Mouse (Mus musculus) neural tube, embryonic 15.5 days (tissue): ENCODE measurements at regions not wholly inside any gene's neighbourhood (a gene's known extent, or its start where the extent isn't known, plus 50 kb on each side); places are given as distances from the start of the nearest gene placed in this dataset.
A peak's percentile ranks its signal among the peaks of the same experiment; 100 is the strongest.

Experiments
- ATAC-seq: fragments of 200-750 bp; cut with Nextera tagmentation; 2 replicates; pipeline ENCODE4 v1.8.0; 2017; ENCODE audit warnings: mild to moderate bottlenecking, moderate TSS enrichment, moderate library complexity; ENCODE audit not compliant: low FRiP score
- H3K27ac ChIP-seq: fragments of 300-500 bp; sonication (generic); replicated peaks from 2 replicates; pipeline ENCODE4 v1.5.1; 2015; ENCODE audit warnings: mild to moderate bottlenecking, inconsistent platforms
- H3K27me3 ChIP-seq: fragments of 300-500 bp; sonication (generic); replicated peaks from 2 replicates; pipeline ENCODE4 v1.6.1; 2015; ENCODE audit warnings: inconsistent platforms
- H3K36me3 ChIP-seq: fragments of 300-500 bp; sonication (generic); 2 replicates; pipeline ENCODE4 v1.6.1; 2015; ENCODE audit warnings: inconsistent platforms
- H3K4me1 ChIP-seq: fragments of 300-500 bp; sonication (generic); 2 replicates; pipeline ENCODE4 v1.6.1; 2015; ENCODE audit warnings: inconsistent platforms
- H3K4me2 ChIP-seq: fragments of 300-500 bp; sonication (generic); 2 replicates; pipeline ENCODE4 v1.6.1; 2015; ENCODE audit warnings: inconsistent platforms, mild to moderate bottlenecking, moderate library complexity
- H3K4me3 ChIP-seq: fragments of 300-500 bp; sonication (generic); replicated peaks from 2 replicates; pipeline ENCODE4 v1.5.1; 2015; ENCODE audit warnings: mild to moderate bottlenecking, inconsistent platforms
- H3K9ac ChIP-seq: fragments of 300-500 bp; sonication (generic); replicated peaks from 2 replicates; pipeline ENCODE4 v1.6.1; 2015; ENCODE audit warnings: mild to moderate bottlenecking, inconsistent platforms
- H3K9me3 ChIP-seq: fragments of 300-500 bp; sonication (generic); replicated peaks from 2 replicates; pipeline ENCODE4 v1.6.1; 2016; ENCODE audit warnings: inconsistent platforms
- WGBS: fragments of 180-500 bp; shearing (Covaris S2); methylation state at CpG from one replicate; pipeline ENCODE4 v1.1.7; 2015; ENCODE audit warnings: mixed read lengths; 5-methylcytosine and 5-hydroxymethylcytosine counted together

- no peak overlapping the region for H3K27ac ChIP-seq
These were observed 125.6 kb downstream of the Smad6 start for GRCm38 (mm10) chr9:63896073-63896807.

GRCm38 (mm10) chr9:63892235-63892971 lies 129.5 kb downstream of the Smad6 start:
- H3K27ac ChIP-seq, result no peak overlapping the region
- H3K27me3 ChIP-seq, result no peaks in the 10 kb centered on the region
- H3K4me1 ChIP-seq, result peaks cover 29% of the 10 kb centered on the region
- no peaks in the 10 kb centered on the region for H3K36me3 ChIP-seq
- ATAC-seq, result no peak
- 38% methylated on average over 17 of the region's 17 CpGs for WGBS
- no peak overlapping the region for H3K9ac ChIP-seq
- no peak overlapping the region for H3K4me3 ChIP-seq
- no peaks in the 10 kb centered on the region for H3K9me3 ChIP-seq
- H3K4me2 ChIP-seq, result no peak overlapping the region

More at GRCm38 (mm10) chr9:63896073-63896807, 125.6 kb downstream of the Smad6 start:
- no peaks in the 10 kb centered on the region for H3K27me3 ChIP-seq
- H3K4me1 ChIP-seq, result peaks cover 18% of the 10 kb centered on the region
- H3K36me3 ChIP-seq, result no peaks in the 10 kb centered on the region
- WGBS, result 54% methylated on average over 15 of the region's 15 CpGs
- H3K9ac ChIP-seq, result no peak overlapping the region
- H3K4me2 ChIP-seq, result no peak overlapping the region
- no peaks in the 10 kb centered on the region for H3K9me3 ChIP-seq
- no peak overlapping the region for H3K4me3 ChIP-seq
- no peak for ATAC-seq

GRCm38 (mm10) chr9:63890717-63891116 lies 131.1 kb downstream of the Smad6 start:
- WGBS, result 56% methylated on average over 5 of the region's 5 CpGs
- Histone ChIP-seq H3K4me2 (no peak overlapping the region), H3K27me3 (no peaks in the 10 kb centered on the region), H3K9ac (no peak overlapping the region), H3K27ac (no peak overlapping the region), H3K9me3 (no peaks in the 10 kb centered on the region), H3K4me3 (no peak overlapping the region), H3K36me3 (no peaks in the 10 kb centered on the region), H3K4me1 (peaks cover 22% of the 10 kb centered on the region)
- ATAC-seq, result no peak; the same call in 1 of the 2 replicates

GRCm38 (mm10) chr9:63889570-63889969 lies 131.8 kb upstream of the Smad3 start:
- H3K4me3 ChIP-seq, result no peak overlapping the region
- no peak for ATAC-seq
- H3K9me3 ChIP-seq, result no peaks in the 10 kb centered on the region
- H3K9ac ChIP-seq, result no peak overlapping the region
- peaks cover 1% of the 10 kb centered on the region; the same call in 1 of the 2 replicates for H3K27me3 ChIP-seq
- 46% methylated on average over 6 of the region's 6 CpGs for WGBS
- H3K36me3 ChIP-seq, result no peaks in the 10 kb centered on the region
- peaks cover 27% of the 10 kb centered on the region for H3K4me1 ChIP-seq
- H3K4me2 ChIP-seq, result no peak overlapping the region
- no peak overlapping the region for H3K27ac ChIP-seq

GRCm38 (mm10) chr9:63884971-63885370 lies 127.2 kb upstream of the Smad3 start:
- Histone ChIP-seq H3K9ac (no peak overlapping the region), H3K36me3 (no peaks in the 10 kb centered on the region), H3K4me1 (peaks cover 35% of the 10 kb centered on the region), H3K27me3 (peaks cover 3% of the 10 kb centered on the region; the same call in 1 of the 2 replicates), H3K9me3 (no peaks in the 10 kb centered on the region), H3K4me2 (no peak overlapping the region), H3K27ac (no peak overlapping the region), H3K4me3 (no peak overlapping the region)
- 53% methylated on average over 2 of the region's 2 CpGs for WGBS
- ATAC-seq, result no peak

- H3K4me2 ChIP-seq, result no peak overlapping the region
- 73% methylated on average over 6 of the region's 6 CpGs for WGBS
- peaks cover 3% of the 10 kb centered on the region; the same call in 1 of the 2 replicates for H3K27me3 ChIP-seq
- H3K27ac ChIP-seq, result no peak overlapping the region
- peaks cover 39% of the 10 kb centered on the region for H3K4me1 ChIP-seq
- H3K36me3 ChIP-seq, result no peaks in the 10 kb centered on the region
- H3K9ac ChIP-seq, result no peak overlapping the region
- no peak overlapping the region for H3K4me3 ChIP-seq
- H3K9me3 ChIP-seq, result no peaks in the 10 kb centered on the region
- no peak for ATAC-seq
These were observed 126.1 kb upstream of the Smad3 start for GRCm38 (mm10) chr9:63883738-63884520.

GRCm38 (mm10) chr9:63881692-63882091 lies 123.9 kb upstream of the Smad3 start:
- peaks cover 52% of the 10 kb centered on the region for H3K4me1 ChIP-seq

GRCm38 (mm10) chr9:63881261-63881563 lies 123.4 kb upstream of the Smad3 start:
- Histone ChIP-seq H3K36me3 (no peaks in the 10 kb centered on the region), H3K4me1 (peaks cover 57% of the 10 kb centered on the region), H3K4me3 (0 out of 2 replicates have a peak overlapping the region, but pooled peaks have one; percentile 13), H3K4me2 (peak overlapping the region; percentile 54), H3K27me3 (peaks cover 3% of the 10 kb centered on the region; the same call in 1 of the 2 replicates), H3K27ac (peak overlapping the region; percentile 78), H3K9me3 (no peaks in the 10 kb centered on the region), H3K9ac (no peak overlapping the region)
- no peak for ATAC-seq
- WGBS, result 22% methylated on average over 4 of the region's 4 CpGs

More at GRCm38 (mm10) chr9:63881692-63882091, 123.9 kb upstream of the Smad3 start:
- Histone ChIP-seq H3K27me3 (peaks cover 3% of the 10 kb centered on the region; the same call in 1 of the 2 replicates), H3K9me3 (no peaks in the 10 kb centered on the region), H3K36me3 (no peaks in the 10 kb centered on the region), H3K27ac (peak overlapping the region; percentile 78), H3K4me2 (peak overlapping the region; percentile 54), H3K4me3 (no peak overlapping the region), H3K9ac (no peak overlapping the region)
- 72% methylated on average over 10 of the region's 10 CpGs for WGBS
- no peak for ATAC-seq

- H3K4me1 ChIP-seq, result peaks cover 62% of the 10 kb centered on the region
- H3K27ac ChIP-seq, result peak overlapping the region; percentile 78
- no peaks in the 10 kb centered on the region for H3K9me3 ChIP-seq
- H3K36me3 ChIP-seq, result no peaks in the 10 kb centered on the region
- ATAC-seq, result peak; percentile 66
- peak overlapping the region; percentile 54 for H3K4me2 ChIP-seq
- 0 out of 2 replicates have a peak overlapping the region, but pooled peaks have one; percentile 20 for H3K9ac ChIP-seq
- 5% methylated on average over 25 of the region's 26 CpGs for WGBS
- peaks cover 3% of the 10 kb centered on the region; the same call in 1 of the 2 replicates for H3K27me3 ChIP-seq
- peak overlapping the region; percentile 13; the same call in 1 of the 2 replicates for H3K4me3 ChIP-seq
These were observed 122.9 kb upstream of the Smad3 start for GRCm38 (mm10) chr9:63880487-63881260.

GRCm38 (mm10) chr9:63879710-63880428 lies 122.1 kb upstream of the Smad3 start:
- Histone ChIP-seq H3K4me1 (peaks cover 61% of the 10 kb centered on the region), H3K9ac (no peak overlapping the region), H3K4me3 (no peak overlapping the region), H3K27ac (peak overlapping the region; percentile 75), H3K9me3 (no peaks in the 10 kb centered on the region), H3K27me3 (peaks cover 3% of the 10 kb centered on the region; the same call in 1 of the 2 replicates), H3K36me3 (no peaks in the 10 kb centered on the region), H3K4me2 (peak overlapping the region; percentile 54)
- no peak for ATAC-seq
- WGBS, result 13% methylated on average over 15 of the region's 15 CpGs
